Comparison of ENCODE assay signal across 23 mouse cellular contexts in genomic region chr11:6692341-6692740, GRCm38 (mm10). TPM values are rescaled to one million over a fixed set of nuclear protein-coding genes. Genes with fewer than 3 reads are reported as not detected.
"Had no signal": no experiment of that assay in that cellular context is flagged by ENCODE, and none has a peak within 500 bp of the region (broad histone marks: within the 10 kb centered on the region; RNA-seq: fewer than 3 reads in every experiment).

No protein-coding gene starts in this region.

- H3K27ac ChIP-seq: lung, embryonic 15.5 days; macrophage; midbrain, embryonic 13.5 days; midbrain, embryonic 15.5 days; neural tube, embryonic 12.5 days had no signal

- DNase-seq: liver, postnatal 0 days; lung, adult 2 months; lung, postnatal 14 days; lung, postnatal 36 days; retina, postnatal 1 day; right cerebral cortex, adult 18-20 months; right cerebral cortex, postnatal 25 days; right cerebral cortex, postnatal 4 days; spleen, adult 18-20 months; thymus, adult 2 months; thymus, postnatal 25 days; thymus, postnatal 4 days had no signal

- ATAC-seq: liver, postnatal 0 days; lung, postnatal 0 days; midbrain, embryonic 13.5 days; midbrain, embryonic 15.5 days had no signal

- H3K4me3 ChIP-seq: lung, embryonic 15.5 days; megakaryocyte, embryonic 14.5 days; midbrain, embryonic 13.5 days; midbrain, embryonic 15.5 days; neural tube, embryonic 12.5 days had no signal

RNA-seq across cellular contexts. Expression of gene Ramp3, which starts 34.0 kb away (rescaled TPM):
- total RNA-seq: megakaryocyte progenitor cell, adult 5-6 weeks; monocyte, adult 5-6 weeks; neutrophil, adult 5-6 weeks had no signal

RNA-seq across cellular contexts. Expression of gene Wap, which starts 53.9 kb away (rescaled TPM):
- total RNA-seq: megakaryocyte progenitor cell, adult 5-6 weeks; midbrain, postnatal 0 days; monocyte, adult 5-6 weeks; neutrophil, adult 5-6 weeks had no signal
